In the genomic region with DNA sequence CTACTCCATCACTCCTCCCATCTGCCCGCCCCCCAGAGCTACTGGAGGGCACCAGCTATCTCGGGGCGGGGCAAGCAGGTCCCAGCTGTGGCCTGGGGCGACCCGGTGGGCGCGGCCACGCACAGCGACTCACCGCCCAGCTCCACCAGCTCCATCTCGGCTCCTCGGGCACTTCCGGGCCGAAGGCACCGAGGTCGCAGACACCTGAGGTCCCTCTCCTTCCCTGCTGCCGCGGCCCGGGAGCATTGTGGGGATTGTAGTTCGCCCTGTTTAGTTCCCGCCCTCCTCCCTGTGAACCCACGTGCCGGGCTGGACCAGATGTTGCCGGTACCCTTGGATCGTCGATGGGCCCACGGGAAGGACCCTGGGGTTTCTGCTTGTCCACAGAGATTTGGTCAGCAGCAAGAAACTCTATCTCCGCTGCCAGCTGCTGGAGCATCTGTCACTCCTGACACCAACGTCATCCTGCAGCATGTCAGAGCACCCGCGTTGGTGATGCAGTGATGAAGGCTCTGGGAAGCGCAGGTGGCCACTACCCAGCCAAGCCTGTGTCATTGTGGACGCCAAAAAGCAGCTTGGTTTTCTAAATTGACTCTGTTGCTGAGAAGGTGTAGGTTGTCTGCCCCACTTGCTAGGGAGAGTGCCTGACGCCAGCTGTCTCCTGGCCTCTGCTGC, we compare ENCODE assay signal across 8 mouse cellular contexts. TPM values are rescaled to one million over a fixed set of nuclear protein-coding genes. Genes with fewer than 3 reads are reported as not detected.
DNase-seq lines count a peak whose midpoint lies in the region; ATAC-seq and TF ChIP-seq lines count a peak whose summit lies in the region.

A gene (minus strand): TSS at position 231 of the 675 bp plus-strand sequence.

- 1% methylated on average over 34 of the region's 34 CpGs for WGBS in forebrain, postnatal 0 days
- 3% methylated on average over 34 of the region's 34 CpGs for WGBS in lung, adult 2 months

- DNase-seq in ES-E14 (ENCODE audit: low read depth, low spot score): peak; percentile 87
- DNase-seq in cerebellum, adult 11-12 months: peak; percentile 88
- peak; percentile 82 for DNase-seq in forebrain, postnatal 0 days
- DNase-seq in heart, postnatal 36 days: peak; percentile 80 to 83
- peak; percentile 79 to 85 for DNase-seq in layer of hippocampus, adult 2 months (ENCODE audit: low spot score in 2 of 2)
- DNase-seq in lung, adult 2 months: peak; percentile 88
- peak; percentile 82 to 89 for DNase-seq in thymus, adult 18-20 months

- H3K4me1 ChIP-seq in ES-E14 (ENCODE audit: control insufficient read depth in 2 of 2, insufficient read depth in 2 of 2, low read length in 2 of 2, poor library complexity in 1 of 2): peaks cover 5 to 17% of the 10 kb centered on the region in 2 experiments; a peak in 3 of 4 replicates
- H3K4me1 ChIP-seq in forebrain, postnatal 0 days (ENCODE audit: insufficient read depth): peaks cover 22% of the 10 kb centered on the region
- peaks cover 8% of the 10 kb centered on the region for H3K4me1 ChIP-seq in lung, adult 2 months (ENCODE audit: control insufficient read depth, insufficient read depth, low read length)

- no peaks in the 10 kb centered on the region for H3K9me3 ChIP-seq in ES-E14 (ENCODE audit: control insufficient read depth, insufficient read depth, low read depth, low read length)
- H3K9me3 ChIP-seq in forebrain, postnatal 0 days (ENCODE audit: low read length): no peaks in the 10 kb centered on the region

- ATAC-seq in forebrain, postnatal 0 days: peak; percentile 53
- peak; percentile 62 for ATAC-seq in neutrophil, adult 5-6 weeks (ENCODE audit: extremely low read depth, insufficient number of reproducible peaks, low FRiP score, poor library complexity, severe bottlenecking)

- peak within 1 kb of the TSS; percentile 21; the same call in 1 of the 2 replicates for H3K9ac ChIP-seq in ES-E14 (ENCODE audit: insufficient read depth, low read depth, low read length, poor library complexity, severe bottlenecking)
- peak within 1 kb of the TSS; percentile 71 for H3K9ac ChIP-seq in forebrain, postnatal 0 days

- H3K36me3 ChIP-seq in ES-E14 (ENCODE audit: control insufficient read depth, insufficient read depth, low read length, poor library complexity, severe bottlenecking): peaks cover 9% of the 10 kb centered on the region
- H3K36me3 ChIP-seq in forebrain, postnatal 0 days (ENCODE audit: insufficient read depth): 0 out of 2 replicates have a peak, but pooled peaks cover 3% of the 10 kb centered on the region

- H3K27me3 ChIP-seq in forebrain, postnatal 0 days (ENCODE audit: insufficient read depth, low read length): no peaks in the 10 kb centered on the region

- peak within 1 kb of the TSS; percentile 93 for H3K4me2 ChIP-seq in forebrain, postnatal 0 days (ENCODE audit: low read depth)

- H3K27ac ChIP-seq in ES-E14 (ENCODE audit: insufficient read depth, low read depth, low read length, poor library complexity, severe bottlenecking): no peak within 1 kb of the TSS
- peak within 1 kb of the TSS; percentile 29; the same call in 1 of the 2 replicates for H3K27ac ChIP-seq in forebrain, postnatal 0 days (ENCODE audit: low read depth, low read length)
- peak within 1 kb of the TSS; percentile 94 for H3K27ac ChIP-seq in layer of hippocampus, adult 2 months

- H3K4me3 ChIP-seq in ES-E14 (ENCODE audit: insufficient read depth in 1 of 2, low read depth in 1 of 2, low read length in 2 of 2, poor library complexity in 1 of 2, severe bottlenecking in 1 of 2): peak within 1 kb of the TSS; percentile 50 to 70
- peak within 1 kb of the TSS; percentile 59 for H3K4me3 ChIP-seq in forebrain, postnatal 0 days (ENCODE audit: low read depth, low read length)
- peak within 1 kb of the TSS; percentile 93 for H3K4me3 ChIP-seq in layer of hippocampus, adult 2 months
- H3K4me3 ChIP-seq in lung, adult 2 months (replicated peaks; ENCODE audit: extremely low read depth, low read depth, low read length): peak within 1 kb of the TSS; percentile 49

- intact Hi-C loops in heart, postnatal 36 days (cut with DNase I): no loop called here

- no peak for TF ChIP-seq CTCF in forebrain, postnatal 0 days (IDR thresholded peaks at IDR 0.05; ENCODE audit: low read depth)
- TF ChIP-seq CTCF in layer of hippocampus, adult 2 months (conservative IDR thresholded peaks at IDR 0.05): no peak
- TF ChIP-seq CTCF in lung, adult 2 months (IDR thresholded peaks at IDR 0.05; ENCODE audit: insufficient read depth, low read length): no peak

- in situ Hi-C loops in ES-E14 (cut with MboI; ENCODE audit: low sequenced_read_pairs in 2 of 2, unreplicated experiment in 2 of 2): no loop called here

- 0 out of 2 replicates have a peak, but pooled peaks have one; percentile 29 for TF ChIP-seq POLR2A in lung, adult 2 months (IDR thresholded peaks at IDR 0.05; ENCODE audit: borderline replicate concordance, extremely low read depth, low read depth, low read length)

TF ChIP-seq in ES-E14, 5 proteins besides CTCF, POLR2A, EP300 and RAD21:
- TF ChIP-seq ZNF384 (IDR thresholded peaks at IDR 0.05; ENCODE audit: low read depth, low read length): no peak
- TF ChIP-seq CHD2 (IDR thresholded peaks at IDR 0.05; ENCODE audit: low read depth, low read length): no peak
- peak; percentile 95 for TF ChIP-seq HCFC1 (IDR thresholded peaks at IDR 0.05; ENCODE audit: borderline replicate concordance, insufficient read depth, low read length)
TF ChIP-seq in ES-E14: peak in this region for 1.

RNA-seq across cellular contexts. Expression of the gene that starts here (rescaled TPM):
- total RNA-seq in ES-E14 (2012; rRNA removed): 7.8 and 11.5 TPM in 2 replicates
- 34.3 and 47.2 TPM in 2 replicates for total RNA-seq in forebrain, postnatal 0 days (2014; rRNA removed)
- 54.8 and 56.7 TPM in 2 replicates for polyA plus RNA-seq in forebrain, postnatal 0 days (2015; fragmentation: Nextera tagmentation; extraction: Ambion mirVana)
- total RNA-seq in heart, postnatal 36 days (2021): 10 to 100 TPM; 11.7 to 12.1 TPM
- 10 to 100 TPM; 22.2 to 22.5 TPM for total RNA-seq in layer of hippocampus, adult 2 months (2021)
- 49.5 and 56.4 TPM in 2 replicates for polyA plus RNA-seq in lung, adult 2 months (2012; rRNA removed)
- total RNA-seq in neutrophil, adult 5-6 weeks (2017): 28.2 and 29.4 TPM in 2 replicates
